Mouse (Mus musculus) ES-Bruce4 (cell line): ENCODE measurements at regions not wholly inside any gene's neighbourhood (a gene's known extent, or its start where the extent isn't known, plus 50 kb on each side); places are given as distances from the start of the nearest gene placed in this dataset.

Source experiments
- CTCF ChIP-seq: IDR thresholded peaks from one replicate; pipeline ENCODE4 v1.8.1; 2011; ENCODE audit warnings: low read depth, low read length
- POLR2A ChIP-seq: IDR thresholded peaks from one replicate; pipeline ENCODE4 v1.8.1; 2011; ENCODE audit warnings: low read length; ENCODE audit not compliant: insufficient read depth

DNA sequence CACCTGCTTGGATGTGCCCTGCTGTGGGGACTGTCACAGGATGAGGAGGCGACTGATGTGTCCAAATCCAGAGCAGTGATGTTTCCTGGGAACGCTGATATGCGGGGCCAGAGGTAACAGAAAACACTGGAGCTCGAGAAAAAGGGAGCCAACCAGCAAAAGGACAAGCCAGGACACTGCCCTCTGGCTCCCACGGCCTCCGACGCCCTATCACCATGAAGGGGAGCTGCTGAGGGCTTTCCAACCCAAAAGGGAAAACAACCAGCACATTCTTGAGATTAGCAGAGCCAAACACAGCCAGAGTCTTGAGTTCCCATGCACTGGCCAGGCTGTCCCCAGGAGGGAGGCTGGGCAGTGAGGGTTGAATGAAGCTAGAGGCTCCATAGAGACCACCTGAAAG is 74.2 kb upstream of the Mrps22 start:
- TF ChIP-seq CTCF (no peak), POLR2A (no peak)
